Mouse (Mus musculus): ENCODE data around the gene Ccdc33.

DNA sequence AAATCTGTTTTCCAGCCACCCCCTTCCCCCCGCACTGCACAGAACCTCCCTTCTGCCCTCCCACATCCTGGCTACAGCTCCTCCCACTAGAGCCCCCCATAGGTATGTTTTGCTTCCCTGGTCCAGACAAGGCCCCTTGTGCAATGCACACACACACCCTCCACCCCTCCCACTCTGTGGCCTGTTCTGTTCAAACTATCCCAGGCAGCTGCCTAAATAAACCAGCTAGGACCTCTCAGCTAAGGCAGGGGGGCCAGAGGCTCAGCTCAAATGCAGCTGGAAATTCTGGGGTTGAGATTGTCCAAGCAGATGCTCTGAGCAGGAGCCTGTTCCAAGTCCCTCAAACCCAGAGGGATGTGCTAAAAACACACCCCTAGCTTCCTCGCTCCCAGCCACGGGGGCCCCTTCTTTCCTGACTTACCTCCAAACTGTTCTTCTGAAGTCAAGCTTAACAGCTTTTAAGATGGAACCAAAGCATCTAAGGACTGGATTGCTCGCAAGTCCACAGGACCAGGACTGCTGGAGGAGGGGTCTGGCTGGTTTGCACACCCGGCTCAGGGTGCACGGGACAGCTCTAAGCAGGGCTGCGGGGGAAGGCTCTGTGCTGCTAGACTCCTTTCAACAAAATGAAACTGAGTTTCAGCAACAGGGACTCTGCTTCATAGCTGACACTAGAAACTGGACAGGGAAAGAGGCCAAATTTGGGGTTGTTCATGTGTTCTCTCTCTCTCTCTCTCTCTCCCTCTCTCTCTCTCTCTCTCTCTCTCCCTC lies 40.1 kb upstream of the Ccdc33 start:
- TF ChIP-seq CTCF (IDR thresholded peaks at IDR 0.05; ENCODE audit: low read depth, low read length) = no peak
- no peak for TF ChIP-seq POLR2A (IDR thresholded peaks at IDR 0.05; ENCODE audit: extremely low read depth, insufficient read depth, low read length)
